Mouse (Mus musculus): ENCODE measurements around the gene Wdr81. TPM values are rescaled to one million over a fixed set of nuclear protein-coding genes. Genes with fewer than 3 reads are reported as not detected.

Gene Wdr81
- polyA plus RNA-seq, 1 experiment = 4.9 TPM

DNA sequence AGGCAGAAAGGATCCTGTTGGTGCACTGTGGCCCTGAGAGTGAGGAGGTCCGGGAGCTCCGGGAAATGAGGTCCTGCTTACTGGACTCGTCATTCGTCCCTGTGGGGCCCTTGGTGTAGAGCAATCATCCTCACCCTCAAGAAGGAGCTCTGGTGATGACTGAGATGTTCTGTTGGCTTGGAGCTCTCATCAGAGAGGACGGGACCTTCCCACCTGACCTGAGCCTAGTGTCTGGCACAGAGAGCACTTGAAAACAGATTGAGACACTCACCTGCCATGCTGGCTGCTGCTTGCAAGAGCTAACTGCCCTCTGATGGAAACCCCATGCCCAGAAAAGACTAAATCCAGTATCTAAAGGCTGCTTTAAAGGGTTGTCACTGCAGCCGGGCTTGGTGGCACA lies 49.7 kb downstream of the Wdr81 start:
- no peak for TF ChIP-seq CTCF (IDR thresholded peaks at IDR 0.05; ENCODE audit: low read depth, low read length)
- TF ChIP-seq EP300 (IDR thresholded peaks at IDR 0.05; ENCODE audit: insufficient read depth, low read depth, low read length) = no peak
- no peak for TF ChIP-seq POLR2A (IDR thresholded peaks at IDR 0.05; ENCODE audit: insufficient read depth, low read length)
- Histone ChIP-seq H3K4me1 (ENCODE audit: control insufficient read depth, insufficient read depth, low read length) (no peaks in the 10 kb centered on the region), H3K27me3 (ENCODE audit: control insufficient read depth, insufficient read depth, low read length, poor library complexity, severe bottlenecking) (no peaks in the 10 kb centered on the region), H3K4me3 (ENCODE audit: low read depth, low read length) (no peak overlapping the region), H3K36me3 (ENCODE audit: control insufficient read depth, insufficient read depth, low read length, poor library complexity, severe bottlenecking) (no peaks in the 10 kb centered on the region), H3K9me3 (replicated peaks; ENCODE audit: control insufficient read depth, insufficient read depth, low read length, poor library complexity, severe bottlenecking) (no peaks in the 10 kb centered on the region), H3K9ac (ENCODE audit: low read depth, poor library complexity, severe bottlenecking) (no peak overlapping the region), H3K27ac (ENCODE audit: insufficient read depth, low read length) (no peak overlapping the region)

DNA sequence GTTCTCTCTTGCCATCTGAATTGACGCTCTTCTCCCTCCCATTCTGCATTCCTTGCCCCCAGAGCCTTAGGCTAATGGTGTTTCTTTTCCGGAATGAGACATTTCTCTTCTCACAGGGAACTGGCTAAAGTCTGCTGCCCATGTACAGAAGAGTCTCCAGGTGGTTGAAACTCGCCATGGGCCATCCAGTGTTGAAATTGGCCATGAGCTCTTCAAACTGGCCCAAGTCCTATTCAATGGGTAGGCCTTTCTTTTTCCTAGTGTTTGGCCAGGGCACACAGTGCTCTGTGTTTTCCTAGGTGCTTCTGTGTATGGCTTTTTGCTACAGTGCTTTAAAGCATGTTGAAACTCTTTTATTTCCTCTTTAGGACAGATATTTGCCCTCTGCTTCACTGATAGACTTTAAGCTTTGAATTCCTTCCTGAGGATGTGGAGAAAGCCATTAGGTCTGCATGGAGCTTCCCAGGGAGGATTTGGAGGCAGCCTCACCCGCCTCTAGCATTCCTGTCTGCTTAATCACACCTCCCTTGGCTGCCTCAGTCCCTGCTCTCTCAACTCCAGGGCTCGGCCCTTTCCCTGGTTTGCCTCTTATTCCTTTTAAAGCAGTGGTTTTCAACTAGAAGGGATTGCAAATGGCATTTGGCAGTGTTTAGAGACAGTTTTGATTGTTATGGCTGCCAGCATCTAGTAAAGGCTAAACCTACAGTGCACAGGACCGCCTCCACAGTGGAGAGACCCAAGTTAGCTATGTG lies 51.0 kb downstream of the Wdr81 start:
- Histone ChIP-seq H3K4me3 (ENCODE audit: low read depth, low read length) (no peak overlapping the region), H3K36me3 (ENCODE audit: control insufficient read depth, insufficient read depth, low read length, poor library complexity, severe bottlenecking) (no peaks in the 10 kb centered on the region), H3K27ac (ENCODE audit: insufficient read depth, low read length) (no peak overlapping the region), H3K9ac (ENCODE audit: low read depth, poor library complexity, severe bottlenecking) (no peak overlapping the region), H3K27me3 (ENCODE audit: control insufficient read depth, insufficient read depth, low read length, poor library complexity, severe bottlenecking) (no peaks in the 10 kb centered on the region), H3K9me3 (replicated peaks; ENCODE audit: control insufficient read depth, insufficient read depth, low read length, poor library complexity, severe bottlenecking) (no peaks in the 10 kb centered on the region), H3K4me1 (ENCODE audit: control insufficient read depth, insufficient read depth, low read length) (no peaks in the 10 kb centered on the region)
- no peak for TF ChIP-seq POLR2A (IDR thresholded peaks at IDR 0.05; ENCODE audit: insufficient read depth, low read length)

DNA sequence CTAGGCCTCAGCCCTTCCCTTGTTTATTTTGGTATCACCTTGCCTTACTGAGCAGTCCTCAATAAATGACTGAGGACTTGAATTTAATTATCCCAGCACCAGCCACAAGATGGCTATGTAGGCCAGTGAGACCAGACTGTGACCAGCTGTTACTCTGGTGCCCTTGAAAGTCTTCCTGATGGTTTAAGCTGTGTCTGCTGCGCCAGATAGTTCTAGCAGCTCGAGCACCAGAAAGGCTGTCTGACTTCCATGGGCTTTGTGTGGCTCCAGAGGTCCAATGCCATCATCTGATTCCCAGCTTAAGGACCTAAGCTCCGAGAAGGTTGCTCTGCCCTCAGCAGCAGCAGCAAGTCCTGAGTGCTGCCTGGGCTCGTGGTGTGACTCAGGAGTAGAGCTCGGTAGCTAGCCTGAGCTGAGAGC lies 52.2 kb downstream of the Wdr81 start:
- Histone ChIP-seq H3K27me3 (ENCODE audit: control insufficient read depth, insufficient read depth, low read length, poor library complexity, severe bottlenecking) (no peaks in the 10 kb centered on the region), H3K4me1 (ENCODE audit: control insufficient read depth, insufficient read depth, low read length) (no peaks in the 10 kb centered on the region), H3K9me3 (replicated peaks; ENCODE audit: control insufficient read depth, insufficient read depth, low read length, poor library complexity, severe bottlenecking) (no peaks in the 10 kb centered on the region), H3K27ac (ENCODE audit: insufficient read depth, low read length) (no peak overlapping the region), H3K9ac (ENCODE audit: low read depth, poor library complexity, severe bottlenecking) (no peak overlapping the region), H3K36me3 (ENCODE audit: control insufficient read depth, insufficient read depth, low read length, poor library complexity, severe bottlenecking) (no peaks in the 10 kb centered on the region), H3K4me3 (ENCODE audit: low read depth, low read length) (no peak overlapping the region)
- TF ChIP-seq CTCF (IDR thresholded peaks at IDR 0.05; ENCODE audit: low read depth, low read length) (peak; percentile 4), EP300 (IDR thresholded peaks at IDR 0.05; ENCODE audit: insufficient read depth, low read depth, low read length) (no peak)

DNA sequence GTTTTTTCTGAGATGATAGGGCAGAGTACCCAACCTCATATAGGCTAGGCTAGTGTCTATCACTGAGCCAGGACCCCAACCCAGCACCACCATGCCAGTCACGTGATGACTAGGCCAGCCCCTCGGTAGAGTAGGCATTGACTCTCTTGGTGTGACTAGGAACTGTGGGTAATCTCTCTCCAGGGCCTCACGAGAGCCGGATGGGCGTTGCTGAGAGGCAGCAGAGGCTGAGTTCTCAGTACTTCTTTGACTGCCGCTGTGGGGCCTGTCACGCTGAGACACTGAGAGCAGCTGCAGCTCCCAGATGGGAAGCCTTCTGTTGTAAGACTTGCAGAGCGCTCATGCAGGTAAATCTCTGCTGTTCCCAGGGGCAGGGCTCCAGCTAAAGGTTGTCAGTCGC lies 54.4 kb downstream of the Wdr81 start:
- TF ChIP-seq CTCF (IDR thresholded peaks at IDR 0.05; ENCODE audit: low read depth, low read length) = no peak
- TF ChIP-seq EP300 (IDR thresholded peaks at IDR 0.05; ENCODE audit: insufficient read depth, low read depth, low read length) = no peak
- TF ChIP-seq POLR2A (IDR thresholded peaks at IDR 0.05; ENCODE audit: insufficient read depth, low read length) = no peak
- Histone ChIP-seq H3K4me1 (ENCODE audit: control insufficient read depth, insufficient read depth, low read length) (no peaks in the 10 kb centered on the region), H3K27me3 (ENCODE audit: control insufficient read depth, insufficient read depth, low read length, poor library complexity, severe bottlenecking) (no peaks in the 10 kb centered on the region), H3K9me3 (replicated peaks; ENCODE audit: control insufficient read depth, insufficient read depth, low read length, poor library complexity, severe bottlenecking) (no peaks in the 10 kb centered on the region), H3K4me3 (ENCODE audit: low read depth, low read length) (0 out of 2 replicates have a peak overlapping the region, but pooled peaks have one; percentile 19), H3K9ac (ENCODE audit: low read depth, poor library complexity, severe bottlenecking) (no peak overlapping the region), H3K27ac (ENCODE audit: insufficient read depth, low read length) (no peak overlapping the region), H3K36me3 (ENCODE audit: control insufficient read depth, insufficient read depth, low read length, poor library complexity, severe bottlenecking) (no peaks in the 10 kb centered on the region)

DNA sequence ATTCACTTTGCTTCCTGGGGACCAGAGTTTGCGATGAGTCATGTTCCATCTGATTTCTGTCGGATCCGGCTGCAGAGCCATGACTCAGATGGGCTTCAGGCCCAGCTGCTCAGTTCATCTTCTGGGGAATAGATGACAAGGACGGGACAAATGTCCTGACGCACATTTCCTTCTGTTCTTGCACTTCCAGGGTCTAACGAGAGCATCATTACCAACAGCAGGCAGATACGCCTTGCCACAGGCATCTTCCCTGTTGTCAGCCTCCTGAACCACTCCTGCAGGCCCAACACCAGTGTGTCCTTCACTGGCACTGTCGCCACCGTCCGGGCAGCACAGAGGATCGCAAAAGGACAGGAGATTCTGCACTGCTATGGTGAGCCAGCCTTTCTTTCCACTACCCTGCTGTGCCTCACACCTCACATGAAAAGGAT lies 55.1 kb downstream of the Wdr81 start:
- no peaks in the 10 kb centered on the region for H3K27me3 ChIP-seq (ENCODE audit: control insufficient read depth, insufficient read depth, low read length, poor library complexity, severe bottlenecking)
- H3K4me1 ChIP-seq (ENCODE audit: control insufficient read depth, insufficient read depth, low read length) = no peaks in the 10 kb centered on the region
- no peaks in the 10 kb centered on the region for H3K36me3 ChIP-seq (ENCODE audit: control insufficient read depth, insufficient read depth, low read length, poor library complexity, severe bottlenecking)
- no peak overlapping the region for H3K27ac ChIP-seq (ENCODE audit: insufficient read depth, low read length)
- no peak overlapping the region for H3K9ac ChIP-seq (ENCODE audit: low read depth, poor library complexity, severe bottlenecking)
- H3K9me3 ChIP-seq (replicated peaks; ENCODE audit: control insufficient read depth, insufficient read depth, low read length, poor library complexity, severe bottlenecking) = no peaks in the 10 kb centered on the region
- TF ChIP-seq CTCF (IDR thresholded peaks at IDR 0.05; ENCODE audit: low read depth, low read length) = no peak
- no peak for TF ChIP-seq POLR2A (IDR thresholded peaks at IDR 0.05; ENCODE audit: insufficient read depth, low read length)
- no peak for TF ChIP-seq EP300 (IDR thresholded peaks at IDR 0.05; ENCODE audit: insufficient read depth, low read depth, low read length)
- H3K4me3 ChIP-seq (ENCODE audit: low read depth, low read length) = no peak overlapping the region

DNA sequence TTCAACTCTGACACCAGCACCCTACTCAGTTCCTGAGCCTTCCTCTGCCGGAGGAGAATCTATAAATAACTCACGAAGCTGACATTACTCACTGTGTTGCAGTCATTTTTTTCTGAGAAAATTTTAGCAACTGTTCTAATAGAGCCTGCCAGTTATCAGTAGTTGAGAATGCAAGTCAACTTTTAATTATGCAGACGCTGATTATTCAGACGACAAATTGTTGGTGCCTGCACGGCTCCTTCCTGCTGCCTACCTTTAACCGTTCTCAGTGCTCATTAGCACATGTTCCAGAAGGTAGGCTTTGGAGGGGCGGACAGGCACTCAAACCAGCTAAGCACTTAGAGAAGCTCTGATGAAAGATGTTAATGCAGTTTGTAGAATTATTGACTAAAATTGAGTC lies 57.1 kb downstream of the Wdr81 start:
- Histone ChIP-seq H3K27ac (ENCODE audit: insufficient read depth, low read length) (no peak overlapping the region), H3K27me3 (ENCODE audit: control insufficient read depth, insufficient read depth, low read length, poor library complexity, severe bottlenecking) (no peaks in the 10 kb centered on the region)
- TF ChIP-seq POLR2A (IDR thresholded peaks at IDR 0.05; ENCODE audit: insufficient read depth, low read length) = no peak
- TF ChIP-seq EP300 (IDR thresholded peaks at IDR 0.05; ENCODE audit: insufficient read depth, low read depth, low read length) = no peak
- no peak for TF ChIP-seq CTCF (IDR thresholded peaks at IDR 0.05; ENCODE audit: low read depth, low read length)

More for the DNA sequence above, 57.1 kb downstream of the Wdr81 start:
- Histone ChIP-seq H3K9ac (ENCODE audit: low read depth, poor library complexity, severe bottlenecking) (no peak overlapping the region), H3K9me3 (replicated peaks; ENCODE audit: control insufficient read depth, insufficient read depth, low read length, poor library complexity, severe bottlenecking) (no peaks in the 10 kb centered on the region), H3K4me1 (ENCODE audit: control insufficient read depth, insufficient read depth, low read length) (no peaks in the 10 kb centered on the region), H3K4me3 (ENCODE audit: low read depth, low read length) (no peak overlapping the region), H3K36me3 (ENCODE audit: control insufficient read depth, insufficient read depth, low read length, poor library complexity, severe bottlenecking) (no peaks in the 10 kb centered on the region)
